Mouse (Mus musculus) skeletal muscle tissue, adult 2 months (tissue): Measurements from ENCODE around the gene Rnf10.
A peak's percentile ranks its signal among the peaks of the same experiment; 100 is the strongest.

ENCODE experiments used
- DNase-seq: peaks from one replicate; pipeline ENCODE4 v3.0.0-alpha.2; 2012; ENCODE audit warnings: low read depth, low spot score

Gene Rnf10

DNA sequence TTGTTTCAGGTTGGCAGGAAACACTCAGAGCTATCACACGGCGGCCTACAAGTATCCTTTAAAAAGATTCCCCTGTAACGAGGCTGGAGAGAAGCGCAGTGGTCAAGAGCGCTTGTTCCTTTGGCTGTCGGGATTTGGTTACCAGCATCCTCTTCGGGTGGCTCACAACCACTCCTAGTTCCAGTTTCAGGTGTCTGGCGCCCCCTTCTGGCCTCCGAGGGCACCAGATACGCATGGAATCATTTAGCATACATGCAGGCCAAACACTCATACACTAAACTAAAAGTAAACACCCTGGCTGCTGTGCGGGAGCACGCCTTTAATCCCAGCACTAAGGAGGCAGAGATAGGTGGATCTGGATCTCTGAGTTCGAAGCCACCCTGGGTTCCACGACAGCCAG, 3.3 kb upstream of the Rnf10 start:
- DNase-seq = no peak

DNA sequence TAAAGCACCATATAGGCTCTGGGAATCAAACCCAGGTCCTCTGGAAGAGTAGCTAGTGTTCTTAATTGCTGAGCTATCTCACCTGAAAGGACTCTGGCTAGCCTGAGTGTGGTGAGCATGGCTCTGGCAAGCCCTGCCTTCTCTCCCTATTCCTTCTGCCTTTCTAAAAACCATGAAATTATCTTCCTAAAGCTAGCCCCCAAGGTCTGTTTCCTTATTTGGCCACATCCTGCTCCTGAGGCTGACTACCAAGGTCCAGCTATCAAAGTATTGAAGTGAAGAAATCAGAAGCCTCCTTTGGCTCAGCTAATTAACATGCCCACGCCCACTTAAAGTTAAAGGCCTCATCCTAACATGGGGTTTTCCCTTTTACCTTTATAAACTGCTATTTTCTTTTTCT, 2.1 kb upstream of the Rnf10 start:
- DNase-seq = no peak

DNA sequence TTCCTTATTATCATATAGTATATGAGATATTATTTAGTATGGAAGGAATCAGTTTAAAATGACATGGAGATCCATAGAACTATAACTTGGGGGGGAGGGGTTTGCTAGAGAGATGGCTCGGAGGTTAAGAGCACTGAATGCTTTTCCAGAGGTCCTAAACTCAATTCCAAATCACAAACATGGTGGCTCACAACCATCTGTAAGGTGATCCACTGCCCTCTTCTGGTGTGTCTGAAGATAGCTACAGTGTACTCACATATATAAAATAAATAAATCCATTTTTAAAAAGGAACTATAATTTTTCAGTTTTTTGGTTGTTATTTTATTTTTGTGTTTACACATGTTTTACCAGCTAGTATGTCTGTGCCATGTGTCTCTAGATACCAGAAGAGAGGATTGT, 1.7 kb upstream of the Rnf10 start:
- DNase-seq = no peak

DNA sequence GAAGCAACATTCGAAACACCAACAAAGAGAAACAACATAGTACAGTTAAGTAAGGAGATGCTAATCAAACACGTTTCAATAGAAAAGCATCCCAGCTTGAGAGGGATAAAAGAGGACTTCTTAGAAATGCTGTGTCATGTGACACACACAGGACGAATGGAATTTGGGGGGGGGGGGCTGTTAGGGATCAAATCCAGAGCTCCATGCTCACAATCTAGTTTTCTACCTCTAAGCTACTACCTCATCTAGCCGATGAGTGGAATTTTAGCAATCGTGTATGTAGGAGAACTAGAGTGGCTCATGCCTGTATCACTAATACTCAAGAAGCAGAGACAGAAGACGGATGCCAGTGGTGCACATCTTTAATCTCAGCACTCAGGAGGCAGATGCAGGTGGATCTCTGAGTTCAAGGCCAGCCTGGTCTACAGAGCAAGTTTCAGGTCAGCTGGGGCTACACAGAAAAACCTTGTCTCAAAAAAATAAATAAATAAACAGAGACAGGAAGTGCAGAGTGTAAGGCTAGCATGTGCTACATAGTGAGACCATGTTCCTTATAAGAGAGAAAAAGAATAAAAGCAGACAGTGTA, 944 bp upstream of the Rnf10 start:
- DNase-seq = no peak

DNA sequence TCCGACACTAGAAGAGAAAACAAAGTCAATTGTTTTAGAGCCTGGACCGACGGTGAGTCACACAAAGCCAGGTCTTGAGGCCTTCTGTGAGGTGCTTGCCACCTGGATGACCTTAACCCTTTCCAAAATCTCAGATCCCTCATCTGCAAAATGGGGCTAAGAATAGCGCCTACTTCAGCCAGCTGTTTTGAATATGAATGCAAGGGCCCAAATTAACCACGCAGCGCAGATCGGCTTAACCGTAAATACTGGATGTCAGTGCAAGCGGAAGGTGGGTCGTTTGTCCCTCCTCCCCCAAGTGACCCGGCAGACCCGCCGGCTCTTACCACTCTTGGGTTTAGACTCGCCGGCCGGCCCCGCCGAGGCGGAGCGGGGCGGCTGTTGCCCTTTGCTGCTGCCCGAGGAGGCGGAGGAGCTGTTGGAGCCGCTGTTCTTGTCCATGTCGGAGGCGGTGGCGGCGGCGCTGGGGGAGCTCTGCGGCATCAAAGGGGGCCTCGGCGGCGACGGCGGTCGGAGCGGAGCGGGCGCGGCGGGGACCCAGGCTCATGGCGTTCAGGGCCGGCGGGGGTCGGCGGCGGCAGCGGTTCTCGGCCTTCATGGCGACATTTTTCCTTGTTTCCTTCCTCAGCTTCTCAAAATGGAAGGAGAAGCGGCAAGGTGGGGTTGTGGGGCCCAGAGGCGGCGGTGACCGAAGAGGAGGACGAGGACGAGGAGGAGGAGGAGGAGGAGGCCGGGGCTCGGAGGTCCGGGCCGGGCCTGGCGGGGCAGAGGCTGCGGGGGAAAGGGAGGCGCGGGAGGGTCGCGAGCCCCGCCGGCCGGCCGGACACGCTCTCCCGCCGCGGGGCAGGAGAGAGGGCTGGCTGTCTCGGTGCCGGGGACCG, 527 bp downstream of the Rnf10 start:
- no peak for DNase-seq

GRCm38 (mm10) chr5:115269969-115270368, 2.7 kb downstream of the Rnf10 start:
- DNase-seq = no peak

GRCm38 (mm10) chr5:115268266-115268665, 4.4 kb downstream of the Rnf10 start:
- peak; percentile 51 for DNase-seq

GRCm38 (mm10) chr5:115267469-115268045, 5.1 kb downstream of the Rnf10 start:
- DNase-seq = no peak

DNA sequence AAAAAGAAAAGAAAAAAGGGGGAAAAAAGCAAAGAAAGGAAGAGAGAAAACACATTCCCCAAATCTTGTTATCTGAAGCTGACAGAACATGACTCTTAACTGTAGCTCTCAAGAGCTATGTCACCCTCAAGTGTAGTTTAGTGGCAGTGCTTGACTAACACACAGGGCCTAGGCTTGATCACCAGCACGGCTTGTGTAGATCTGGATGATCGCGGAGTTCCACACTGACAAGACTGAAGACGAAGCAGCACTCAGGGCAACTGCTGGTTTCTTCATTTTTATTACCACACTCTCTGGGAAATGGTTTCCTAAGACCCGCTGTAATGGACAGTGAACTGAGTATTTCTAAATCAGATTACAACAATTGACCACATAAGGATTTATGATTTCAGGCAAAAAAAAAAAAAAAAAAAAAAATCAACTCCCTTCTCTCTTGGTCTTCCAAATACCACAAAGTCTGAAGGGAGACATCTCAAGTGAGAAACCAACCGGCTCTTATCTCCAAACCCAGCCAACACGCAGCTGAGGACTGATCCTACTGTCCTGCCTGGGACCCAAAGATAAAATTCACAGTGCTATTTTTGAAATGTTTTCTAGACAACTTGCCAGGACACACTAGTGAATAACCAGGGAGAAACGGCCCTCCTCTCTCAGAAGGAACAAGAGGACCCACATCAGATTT, 5.8 kb downstream of the Rnf10 start:
- no peak for DNase-seq

DNA sequence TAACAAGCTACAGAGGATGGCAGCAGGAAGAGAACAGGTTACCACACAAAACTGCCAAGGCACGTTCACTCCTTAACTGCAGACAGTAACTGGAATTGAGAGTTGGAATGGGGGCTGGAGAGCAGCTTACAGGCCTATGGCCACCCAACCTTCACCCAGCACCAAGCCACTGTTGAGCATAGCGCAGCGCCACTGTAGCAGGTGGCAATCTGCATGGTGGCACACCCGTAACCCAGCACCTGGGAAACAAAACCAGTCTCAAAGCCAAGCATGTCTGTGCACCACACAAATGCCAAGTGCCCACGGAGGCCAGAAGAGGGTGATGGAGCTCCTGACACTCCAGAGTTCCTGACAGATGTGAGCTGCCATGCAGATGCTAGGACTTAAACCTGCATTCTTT, 6.4 kb downstream of the Rnf10 start:
- no peak for DNase-seq

- DNase-seq = no peak
Observed at GRCm38 (mm10) chr5:115262502-115263291, 10.0 kb downstream of the Rnf10 start.

GRCm38 (mm10) chr5:115261880-115262279, 10.8 kb downstream of the Rnf10 start:
- DNase-seq = no peak

- no peak for DNase-seq
Observed at GRCm38 (mm10) chr5:115261141-115261540, 11.6 kb downstream of the Rnf10 start.

DNA sequence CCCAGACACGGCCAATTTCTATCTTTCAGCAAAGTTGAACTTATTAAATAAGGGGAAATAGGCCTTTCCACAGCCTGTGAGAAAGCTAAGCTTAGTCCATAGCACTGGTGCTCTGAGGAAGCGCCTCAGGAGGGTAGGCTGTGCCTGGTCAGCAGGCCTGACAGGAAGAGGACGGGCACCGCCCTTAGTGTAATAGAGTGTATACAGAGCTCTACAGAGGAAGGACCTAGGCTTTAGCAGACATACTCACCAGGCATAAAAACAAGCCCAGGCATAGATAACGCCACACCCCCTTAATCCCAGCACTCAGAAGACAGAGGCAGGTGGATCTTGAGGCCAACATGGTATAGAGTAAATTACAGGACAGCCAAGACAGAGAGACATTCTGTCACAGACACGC, 12.3 kb downstream of the Rnf10 start:
- no peak for DNase-seq

- no peak for DNase-seq
Observed at GRCm38 (mm10) chr5:115256909-115257546, 15.7 kb downstream of the Rnf10 start.

DNA sequence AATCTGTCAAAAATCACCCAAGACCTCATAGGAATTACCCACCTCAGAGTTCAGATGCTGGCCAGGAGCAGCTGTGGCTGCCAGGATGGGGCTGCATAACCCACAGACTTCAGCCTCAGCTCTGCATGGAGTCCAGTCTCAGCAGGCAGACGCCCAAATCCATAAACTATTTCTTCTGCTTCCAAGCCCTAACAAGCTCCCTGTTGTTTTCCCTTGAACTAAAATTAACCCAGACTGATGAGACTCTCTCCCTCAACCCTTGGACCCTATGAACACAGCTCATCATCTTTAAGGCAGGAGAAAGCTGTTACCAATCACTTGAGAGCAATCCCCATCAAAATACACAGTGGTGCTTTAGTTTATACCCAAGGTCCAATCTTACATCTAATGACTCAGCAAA, 17.2 kb downstream of the Rnf10 start:
- DNase-seq = no peak

GRCm38 (mm10) chr5:115240191-115240590, 32.5 kb downstream of the Rnf10 start:
- no peak for DNase-seq

DNA sequence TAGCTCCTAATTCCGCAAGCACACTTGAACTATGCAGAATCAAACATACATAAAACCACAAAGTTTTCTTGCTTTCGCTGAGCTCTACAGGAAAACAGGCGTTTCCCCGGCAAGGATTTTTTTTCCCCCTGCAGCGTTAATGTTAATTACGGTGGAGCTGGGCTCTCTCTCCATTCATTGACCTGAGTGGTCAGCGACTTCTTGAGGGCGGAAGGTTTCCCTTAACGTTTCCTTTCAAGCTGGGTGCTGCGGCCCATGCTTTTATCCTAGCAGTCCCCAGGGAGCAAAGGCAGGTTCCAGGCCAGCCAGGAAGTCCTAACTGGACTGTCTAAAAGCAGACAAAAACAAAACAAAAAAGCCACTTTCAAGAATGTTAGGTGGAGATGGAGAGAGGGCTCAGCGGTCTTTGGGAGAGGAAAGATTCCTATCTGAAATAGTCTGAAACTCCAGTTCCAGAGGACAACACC, 33.9 kb downstream of the Rnf10 start:
- no peak for DNase-seq

DNA sequence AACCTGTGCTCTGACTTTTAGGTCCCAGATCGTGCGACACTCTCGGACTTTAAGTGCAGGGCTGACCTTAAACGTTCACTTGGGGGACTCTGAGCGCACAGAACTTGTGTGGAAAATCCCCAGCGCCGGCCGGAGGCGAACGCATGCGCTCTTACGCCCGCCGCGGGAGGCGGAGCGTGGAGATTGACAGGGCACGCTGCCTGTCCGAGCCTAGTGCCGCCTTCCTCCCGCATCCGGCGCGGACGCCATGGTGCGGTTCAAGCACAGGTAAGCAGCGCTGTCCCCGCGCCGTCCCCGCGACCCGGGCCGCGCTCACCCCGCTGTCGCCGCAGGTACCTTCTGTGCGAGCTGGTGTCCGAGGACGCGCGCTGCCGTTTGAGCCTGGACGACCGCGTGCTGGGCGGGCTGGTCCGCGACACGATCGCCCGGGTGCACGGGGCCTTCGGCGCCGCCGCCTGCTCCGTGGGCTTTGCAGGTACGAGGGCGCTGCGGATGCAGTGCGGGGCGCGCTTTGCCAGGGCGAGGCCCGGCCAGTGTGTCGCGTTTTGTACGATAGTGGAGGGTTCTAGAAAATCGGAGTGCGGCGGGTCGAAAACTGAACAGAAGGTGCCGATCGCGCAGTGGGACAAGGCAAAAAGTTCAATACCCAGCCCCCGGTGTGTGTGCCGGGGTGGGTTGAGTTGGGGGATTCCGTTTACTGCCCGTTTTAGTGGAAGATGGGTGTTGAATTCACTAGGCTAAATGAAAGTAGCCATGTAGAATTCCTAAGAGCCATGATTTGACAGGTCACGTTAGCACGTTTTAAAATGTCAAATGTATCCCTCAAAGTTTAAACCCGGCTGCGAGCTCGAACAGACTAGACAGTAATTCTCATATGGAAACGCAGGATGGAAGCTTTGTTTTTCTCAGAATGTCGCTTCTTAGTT, 34.6 kb downstream of the Rnf10 start:
- peak; percentile 89 for DNase-seq

DNA sequence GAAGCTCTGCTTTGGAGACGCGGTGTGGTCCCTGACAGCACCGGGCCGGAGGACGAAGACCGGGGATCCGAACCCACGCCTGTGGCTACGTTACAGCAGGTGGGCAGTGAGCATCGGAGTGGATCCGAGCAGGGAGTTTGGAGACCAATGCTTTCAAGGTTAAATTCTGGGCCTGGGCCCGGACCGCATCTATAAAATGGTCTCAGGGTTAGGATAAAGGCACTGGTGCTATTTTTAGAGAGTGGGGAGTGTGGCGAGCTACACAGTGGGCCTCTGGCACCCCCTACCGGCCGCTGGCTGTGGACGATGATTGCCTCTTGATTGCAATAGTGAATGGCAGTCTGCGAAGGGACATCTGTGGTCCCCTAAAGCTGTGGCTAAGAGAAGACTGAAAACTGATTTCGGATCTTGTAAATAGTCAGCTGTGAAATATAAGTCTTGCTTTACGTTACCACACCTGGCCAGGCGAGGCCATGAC, 36.9 kb downstream of the Rnf10 start, which contains the start of gene Pop5:
Gene Pop5 (plus strand): TSS at position 51 of the 478 bp plus-strand sequence.
- DNase-seq = peak; percentile 78
